Mouse (Mus musculus): Measurements from ENCODE around the gene Matk.

DNA sequence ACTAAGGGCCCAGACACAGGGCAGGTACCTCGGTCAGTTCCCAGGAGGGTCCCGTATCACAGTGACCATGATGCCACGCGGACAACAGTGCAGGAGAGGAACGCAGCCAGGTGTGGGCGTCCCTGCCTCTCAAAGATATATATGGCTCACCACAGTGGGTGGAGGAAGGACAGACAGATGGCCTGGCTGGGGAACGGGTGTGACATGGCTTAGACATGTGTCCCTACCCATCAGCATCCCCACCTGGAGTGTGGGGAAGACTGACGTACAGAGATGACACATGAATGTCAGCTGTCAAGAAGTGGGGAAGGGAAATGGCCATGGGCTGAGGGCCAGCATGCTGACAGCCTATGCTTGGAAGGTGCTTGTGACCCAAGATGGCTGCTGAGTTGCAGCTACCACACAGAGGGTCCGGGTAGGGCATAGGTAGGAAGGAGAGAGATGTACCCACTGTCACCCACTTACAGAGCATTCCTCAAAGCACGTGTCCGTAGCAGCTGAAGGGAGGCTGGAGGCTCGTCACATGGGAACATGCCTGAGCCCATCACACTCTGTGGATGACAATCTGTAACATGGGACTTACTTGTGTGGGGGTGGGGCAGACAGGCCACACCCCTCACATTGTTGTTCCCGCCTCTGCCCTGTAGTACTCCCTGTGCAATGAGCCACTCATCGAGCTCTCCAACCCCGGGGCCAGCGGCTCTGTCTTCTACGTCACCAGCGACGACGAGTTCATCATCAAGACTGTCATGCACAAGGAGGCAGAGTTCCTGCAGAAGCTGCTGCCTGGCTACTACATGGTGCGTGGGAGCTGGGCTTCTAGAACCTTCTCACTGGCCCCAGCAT lies 54.3 kb downstream of the Matk start:
- TF ChIP-seq ZNF384 (IDR thresholded peaks at IDR 0.05; ENCODE audit: low read depth, low read length): no peak
- TF ChIP-seq MAFK (IDR thresholded peaks at IDR 0.05; ENCODE audit: insufficient read depth, low read depth, low read length): no peak
- no peak for TF ChIP-seq ZC3H11A (IDR thresholded peaks at IDR 0.05; ENCODE audit: borderline replicate concordance, low read depth, low read length)

Data from ES-E14 (cell line).